Mouse (Mus musculus) lung, adult 2 months (tissue): Measurements from ENCODE around the gene Mctp1.

Source experiments
- CTCF ChIP-seq: fragments of 200-500 bp; IDR thresholded peaks from 2 replicates; pipeline ENCODE4 v1.5.1; 2011; ENCODE audit warnings: mild to moderate bottlenecking, low read length, control low read depth; ENCODE audit not compliant: insufficient read depth
- POLR2A ChIP-seq: fragments of 200-500 bp; IDR thresholded peaks from 2 replicates; pipeline ENCODE4 v1.6.1; 2011; ENCODE audit warnings: low read depth, mild to moderate bottlenecking, control low read depth, low read length, borderline replicate concordance; ENCODE audit errors: extremely low read depth

- TF ChIP-seq CTCF (no peak; the same call in 1 of the 2 replicates), POLR2A (no peak)
These were observed 460.4 kb downstream of the Mctp1 start for GRCm38 (mm10) chr13:76844629-76845255.
